Mouse (Mus musculus) lung, adult 2 months (tissue): ENCODE measurements around the gene Slc51a. TPM values are rescaled to one million over a fixed set of nuclear protein-coding genes. Genes with fewer than 3 reads are reported as not detected.

Source experiments
- DNase-seq: peaks from one replicate; pipeline ENCODE4 v3.0.0; 2022
- H3K4me1 ChIP-seq: fragments of 200-500 bp; 2 replicates; pipeline ENCODE4 v1.6.1; 2011; ENCODE audit warnings: low read length; ENCODE audit not compliant: control insufficient read depth, insufficient read depth
- H3K4me3 ChIP-seq: fragments of 200-500 bp; replicated peaks from 2 replicates; pipeline ENCODE3; 2011; ENCODE audit warnings: low read depth, mild to moderate bottlenecking, control low read depth, low read length; ENCODE audit errors: extremely low read depth
- CTCF ChIP-seq: fragments of 200-500 bp; IDR thresholded peaks from 2 replicates; pipeline ENCODE4 v1.5.1; 2011; ENCODE audit warnings: mild to moderate bottlenecking, low read length, control low read depth; ENCODE audit not compliant: insufficient read depth
- POLR2A ChIP-seq: fragments of 200-500 bp; IDR thresholded peaks from 2 replicates; pipeline ENCODE4 v1.6.1; 2011; ENCODE audit warnings: low read depth, mild to moderate bottlenecking, control low read depth, low read length, borderline replicate concordance; ENCODE audit errors: extremely low read depth
- WGBS: fragments of 180-500 bp; shearing (Covaris S2); methylation state at CpG from one replicate; pipeline ENCODE4 v1.1.7; 2018; 5-methylcytosine and 5-hydroxymethylcytosine counted together
- polyA plus RNA-seq: library from polyadenylated mRNA; depleted of rRNA; stranded (reverse); fragments of >200 nt; gene quantifications from 2 replicates; pipeline ENCODE4 v1.2.3, GENCODE M21; 2012; rRNA removed

Slc51a gene
- 0.11 and 0.17 TPM in 2 replicates for polyA plus RNA-seq

GRCm38 (mm10) chr16:32487234-32488111 is at the start of gene Slc51a:
Gene Slc51a (minus strand): TSS chr16:32487879.
- no peak for DNase-seq
- 42% methylated on average over 15 of the region's 15 CpGs for WGBS
- Histone ChIP-seq H3K4me3 (no peak within 1 kb of the TSS), H3K4me1 (no peaks in the 10 kb centered on the region)
- TF ChIP-seq CTCF, result no peak
- no peak for TF ChIP-seq POLR2A

GRCm38 (mm10) chr16:32535157-32535751 is 47.6 kb upstream of the Slc51a start:
- WGBS, result 42% methylated on average over 5 of the region's 5 CpGs
- DNase-seq, result no peak
- Histone ChIP-seq H3K4me3 (no peak overlapping the region), H3K4me1 (peaks cover 4% of the 10 kb centered on the region)
- TF ChIP-seq POLR2A (no peak), CTCF (no peak)

GRCm38 (mm10) chr16:32532878-32533826 is 45.5 kb upstream of the Slc51a start:
- peaks cover 4% of the 10 kb centered on the region for H3K4me1 ChIP-seq
- no peak overlapping the region for H3K4me3 ChIP-seq
- no peak for DNase-seq
- TF ChIP-seq CTCF, result no peak
- TF ChIP-seq POLR2A, result no peak
- 71% methylated on average over 18 of the region's 18 CpGs for WGBS

GRCm38 (mm10) chr16:32526906-32527305 is 39.2 kb upstream of the Slc51a start:
- no peak for TF ChIP-seq POLR2A
- TF ChIP-seq CTCF, result no peak
- Histone ChIP-seq H3K4me3 (no peak overlapping the region), H3K4me1 (no peaks in the 10 kb centered on the region)
- 50% methylated on average over 7 of the region's 7 CpGs for WGBS
- no peak for DNase-seq

GRCm38 (mm10) chr16:32524244-32524615 is 36.6 kb upstream of the Slc51a start:
- no peak for TF ChIP-seq POLR2A
- no peak for TF ChIP-seq CTCF
- DNase-seq, result no peak
- 58% methylated on average over 5 of the region's 5 CpGs for WGBS
- Histone ChIP-seq H3K4me3 (no peak overlapping the region), H3K4me1 (no peaks in the 10 kb centered on the region)

GRCm38 (mm10) chr16:32523462-32524243 is 36.0 kb upstream of the Slc51a start:
- 35% methylated on average over 8 of the region's 8 CpGs for WGBS
- no peak overlapping the region for H3K4me3 ChIP-seq
- no peak for TF ChIP-seq POLR2A
- TF ChIP-seq CTCF, result no peak
- peak; percentile 43 for DNase-seq
- H3K4me1 ChIP-seq, result no peaks in the 10 kb centered on the region

- no peak for DNase-seq
- H3K4me1 ChIP-seq, result no peaks in the 10 kb centered on the region
- TF ChIP-seq POLR2A, result no peak
- TF ChIP-seq CTCF, result no peak
- no peak overlapping the region for H3K4me3 ChIP-seq
- 68% methylated on average over 6 of the region's 6 CpGs for WGBS
These were observed 35.0 kb upstream of the Slc51a start for GRCm38 (mm10) chr16:32522578-32523194.

GRCm38 (mm10) chr16:32520372-32520748 is 32.7 kb upstream of the Slc51a start:
- 47% methylated on average over 9 of the region's 9 CpGs for WGBS
- Histone ChIP-seq H3K4me1 (no peaks in the 10 kb centered on the region), H3K4me3 (no peak overlapping the region)
- no peak for DNase-seq
- no peak for TF ChIP-seq CTCF
- TF ChIP-seq POLR2A, result no peak
